Mouse (Mus musculus): Measurements from ENCODE around the gene Ctse.

Gene Ctse

GRCm38 (mm10) chr1:131637791-131638540 is at the start of gene Ctse:
Gene Ctse, plus strand, starts transcription at chr1:131638306.
- DNase-seq: no peak

- no peak for DNase-seq
These were observed 39.2 kb upstream of the Ctse start, which contains the start of gene Avpr1b for GRCm38 (mm10) chr1:131598905-131599304. Gene Avpr1b, plus strand, starts transcription at chr1:131599239.

GRCm38 (mm10) chr1:131600314-131600713 is 37.8 kb upstream of the Ctse start:
- no peak for DNase-seq

GRCm38 (mm10) chr1:131606719-131607118 is 31.4 kb upstream of the Ctse start:
- DNase-seq: no peak

GRCm38 (mm10) chr1:131612556-131613155 is 25.4 kb upstream of the Ctse start:
- DNase-seq: peak; percentile 22

GRCm38 (mm10) chr1:131613361-131614133 is 24.6 kb upstream of the Ctse start:
- peak; percentile 88 for DNase-seq

GRCm38 (mm10) chr1:131614641-131615040 is 23.5 kb upstream of the Ctse start:
- DNase-seq: no peak

GRCm38 (mm10) chr1:131616131-131616530 is 22.0 kb upstream of the Ctse start:
- DNase-seq: no peak

- no peak for DNase-seq
These were observed 21.4 kb upstream of the Ctse start for GRCm38 (mm10) chr1:131616546-131617220.

- DNase-seq: no peak
These were observed 19.5 kb upstream of the Ctse start for GRCm38 (mm10) chr1:131618576-131618975.

GRCm38 (mm10) chr1:131619348-131619747 is 18.8 kb upstream of the Ctse start:
- DNase-seq: no peak

- no peak for DNase-seq
These were observed 14.5 kb upstream of the Ctse start for GRCm38 (mm10) chr1:131623644-131624043.

GRCm38 (mm10) chr1:131624175-131624835 is 13.8 kb upstream of the Ctse start:
- no peak for DNase-seq

- DNase-seq: no peak
These were observed 11.9 kb upstream of the Ctse start for GRCm38 (mm10) chr1:131626200-131626599.

- peak; percentile 12 for DNase-seq
These were observed 5.9 kb upstream of the Ctse start for GRCm38 (mm10) chr1:131632216-131632615.

GRCm38 (mm10) chr1:131634495-131634894 is 3.6 kb upstream of the Ctse start:
- no peak for DNase-seq

- no peak for DNase-seq
These were observed 675 bp downstream of the Ctse start for GRCm38 (mm10) chr1:131638541-131639421.

- DNase-seq: no peak
These were observed 2.0 kb downstream of the Ctse start for GRCm38 (mm10) chr1:131640062-131640461.

- no peak for DNase-seq
These were observed 3.5 kb downstream of the Ctse start for GRCm38 (mm10) chr1:131641565-131641964.

- no peak for DNase-seq
These were observed 4.1 kb downstream of the Ctse start for GRCm38 (mm10) chr1:131642251-131642650.

GRCm38 (mm10) chr1:131652670-131653443 is 14.8 kb downstream of the Ctse start:
- no peak for DNase-seq

Data from right cerebral cortex, postnatal 14 days (tissue).